Mouse (Mus musculus) embryonic fibroblast, embryonic 13.5 days (primary cell): ENCODE results near the gene Tmsb15a.
A peak's percentile ranks its signal among the peaks of the same experiment; 100 is the strongest.

ENCODE experiments used
- CTCF ChIP-seq: IDR thresholded peaks from 2 replicates; pipeline ENCODE4 v1.5.1; 2011; ENCODE audit warnings: mild to moderate bottlenecking, control low read depth, low read length, moderate library complexity, borderline replicate concordance; ENCODE audit not compliant: insufficient read depth
- POLR2A ChIP-seq: IDR thresholded peaks from 2 replicates; pipeline ENCODE4 v1.6.1; 2011; ENCODE audit warnings: low read depth, mild to moderate bottlenecking, control low read depth, low read length, moderate library complexity

GRCm38 (mm10) chrX:135752832-135753231 is 27.8 kb upstream of the Tmsb15a start:
- peak; percentile 60; the same call in 1 of the 2 replicates for TF ChIP-seq CTCF
- TF ChIP-seq POLR2A, result no peak
